Mouse (Mus musculus): ENCODE measurements around the gene Gm13691. TPM values are rescaled to one million over a fixed set of nuclear protein-coding genes. Genes with fewer than 3 reads are reported as not detected.
"Not testable (repeated sequence)": the region's sequence is repeated elsewhere in the genome, so short reads cannot be mapped to it uniquely, and the experiment has no call there.

The Gm13691 gene
- polyA plus RNA-seq (2015; fragmentation: Nextera tagmentation; extraction: Ambion mirVana) = 0.09 TPM in 1 of 2 replicates, not detected in the other

- H3K36me3 ChIP-seq, H3K4me1 ChIP-seq: not testable (repeated sequence)
Observed at GRCm38 (mm10) chr2:83990253-83990652, at the start of gene Gm13691. TSS of gene Gm13691 (plus strand) at chr2:83990553.

GRCm38 (mm10) chr2:83940931-83941361 lies 49.4 kb upstream of the Gm13691 start, which contains the start of gene Zswim2:
TSS of gene Zswim2 (minus strand) at chr2:83941228.
- peak within 1 kb of the TSS; percentile 27; the same call in 1 of the 2 replicates for H3K4me3 ChIP-seq (replicated peaks)
- 1% methylated on average over 20 of the region's 20 CpGs for WGBS
- peak; percentile 66; the same call in 1 of the 2 replicates for ATAC-seq (ENCODE audit: insufficient read depth, low FRiP score, low read depth)

More at GRCm38 (mm10) chr2:83990253-83990652, at the start of gene Gm13691:
- H3K4me3 ChIP-seq (replicated peaks); ATAC-seq (ENCODE audit: insufficient read depth, low FRiP score, low read depth); H3K9me3 ChIP-seq; H3K27me3 ChIP-seq (replicated peaks); H3K9ac ChIP-seq; H3K27ac ChIP-seq; H3K4me2 ChIP-seq: not testable (repeated sequence)
- WGBS = no CpG with 5 or more reads among the region's 6 CpGs

GRCm38 (mm10) chr2:83941378-83941777 lies 49.0 kb upstream of the Gm13691 start:
- Histone ChIP-seq H3K9me3 (no peaks in the 10 kb centered on the region), H3K4me1 (0 out of 2 replicates have a peak, but pooled peaks cover 4% of the 10 kb centered on the region), H3K9ac (no peak overlapping the region), H3K36me3 (no peaks in the 10 kb centered on the region), H3K27me3 (replicated peaks) (no peaks in the 10 kb centered on the region), H3K27ac (no peak overlapping the region), H3K4me3 (replicated peaks) (0 out of 2 replicates have a peak overlapping the region, but pooled peaks have one; percentile 27), H3K4me2 (peak overlapping the region; percentile 48)
- no peak for ATAC-seq (ENCODE audit: insufficient read depth, low FRiP score, low read depth)
- WGBS = 38% methylated on average over 3 of the region's 3 CpGs

More at GRCm38 (mm10) chr2:83940931-83941361, 49.4 kb upstream of the Gm13691 start, which contains the start of gene Zswim2:
- no peaks in the 10 kb centered on the region for H3K27me3 ChIP-seq (replicated peaks)
- H3K9ac ChIP-seq = no peak within 1 kb of the TSS
- H3K4me2 ChIP-seq = peak within 1 kb of the TSS; percentile 48
- no peaks in the 10 kb centered on the region for H3K36me3 ChIP-seq
- H3K9me3 ChIP-seq = no peaks in the 10 kb centered on the region
- no peak within 1 kb of the TSS for H3K27ac ChIP-seq
- H3K4me1 ChIP-seq = 0 out of 2 replicates have a peak, but pooled peaks cover 4% of the 10 kb centered on the region

DNA sequence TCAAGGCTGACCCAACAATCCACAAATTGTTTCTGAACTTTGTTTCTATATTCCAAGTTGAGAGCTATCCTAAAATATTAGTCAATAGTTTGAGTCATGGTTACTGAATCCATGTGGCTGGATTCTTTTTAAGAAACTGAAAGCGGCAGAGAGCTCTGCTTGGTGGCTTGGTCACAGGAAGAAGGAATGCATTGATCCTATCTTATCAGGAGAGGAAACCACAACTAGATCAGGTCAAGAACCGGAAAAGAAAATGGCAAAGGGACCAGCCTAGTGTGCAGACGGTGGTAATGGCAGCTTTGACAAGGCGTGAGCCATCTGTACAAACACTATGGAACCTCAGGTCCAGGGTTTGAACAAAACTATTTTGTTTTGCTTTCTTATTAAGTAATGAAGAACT lies 48.6 kb upstream of the Gm13691 start:
- no peak for ATAC-seq (ENCODE audit: insufficient read depth, low FRiP score, low read depth)

DNA sequence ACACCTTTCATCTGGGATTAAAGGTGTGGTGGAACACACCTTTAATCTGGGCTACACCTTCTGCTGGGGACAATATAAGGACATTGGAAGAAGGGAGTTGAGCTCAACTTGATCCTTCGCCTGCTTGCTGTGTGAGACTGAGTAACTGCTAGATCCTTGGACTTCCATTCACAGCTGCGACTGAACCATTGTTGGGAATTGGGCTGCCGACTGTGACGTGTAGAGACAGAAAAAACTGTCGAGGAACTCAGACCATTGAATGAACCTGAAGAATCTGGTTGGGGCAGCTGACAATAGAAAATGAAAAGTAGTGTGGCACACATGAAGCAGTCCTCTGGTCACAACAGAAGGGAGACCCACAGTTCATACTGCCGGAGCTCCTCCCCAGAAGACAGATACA lies 35.0 kb upstream of the Gm13691 start, which contains the start of gene Gm13698:
Gene Gm13698 (plus strand): TSS at position 301 of the 400 bp plus-strand sequence.
- H3K36me3 ChIP-seq; H3K4me1 ChIP-seq; H3K9ac ChIP-seq; H3K9me3 ChIP-seq; H3K27me3 ChIP-seq (replicated peaks); ATAC-seq (ENCODE audit: insufficient read depth, low FRiP score, low read depth); H3K4me3 ChIP-seq (replicated peaks); H3K27ac ChIP-seq; H3K4me2 ChIP-seq: not testable (repeated sequence)
- no CpG with 5 or more reads among the region's 6 CpGs for WGBS

More for the DNA sequence above, 48.6 kb upstream of the Gm13691 start:
- Histone ChIP-seq H3K4me2 (no peak overlapping the region), H3K4me1 (0 out of 2 replicates have a peak, but pooled peaks cover 4% of the 10 kb centered on the region), H3K36me3 (no peaks in the 10 kb centered on the region), H3K27me3 (replicated peaks) (no peaks in the 10 kb centered on the region), H3K27ac (no peak overlapping the region), H3K9me3 (no peaks in the 10 kb centered on the region), H3K9ac (no peak overlapping the region), H3K4me3 (replicated peaks) (no peak overlapping the region)
- WGBS = 55% methylated on average over 4 of the region's 4 CpGs

- H3K4me1 ChIP-seq; H3K36me3 ChIP-seq; H3K9me3 ChIP-seq; H3K27me3 ChIP-seq (replicated peaks); H3K4me2 ChIP-seq; H3K27ac ChIP-seq; ATAC-seq (ENCODE audit: insufficient read depth, low FRiP score, low read depth); H3K4me3 ChIP-seq (replicated peaks); H3K9ac ChIP-seq: not testable (repeated sequence)
- WGBS = no CpG with 5 or more reads among the region's 6 CpGs
Observed at GRCm38 (mm10) chr2:83961203-83961602, 29.1 kb upstream of the Gm13691 start, which contains the start of gene Gm13693. TSS of gene Gm13693 (plus strand) at chr2:83961503.

- not testable (repeated sequence) for H3K9ac ChIP-seq; H3K36me3 ChIP-seq; H3K27ac ChIP-seq; H3K4me3 ChIP-seq (replicated peaks); H3K4me1 ChIP-seq; H3K4me2 ChIP-seq; ATAC-seq (ENCODE audit: insufficient read depth, low FRiP score, low read depth); H3K27me3 ChIP-seq (replicated peaks); H3K9me3 ChIP-seq
- no CpG with 5 or more reads among the region's 6 CpGs for WGBS
Observed at GRCm38 (mm10) chr2:83967013-83967412, 23.3 kb upstream of the Gm13691 start, which contains the start of gene Gm13695. TSS of gene Gm13695 (plus strand) at chr2:83967313.

DNA sequence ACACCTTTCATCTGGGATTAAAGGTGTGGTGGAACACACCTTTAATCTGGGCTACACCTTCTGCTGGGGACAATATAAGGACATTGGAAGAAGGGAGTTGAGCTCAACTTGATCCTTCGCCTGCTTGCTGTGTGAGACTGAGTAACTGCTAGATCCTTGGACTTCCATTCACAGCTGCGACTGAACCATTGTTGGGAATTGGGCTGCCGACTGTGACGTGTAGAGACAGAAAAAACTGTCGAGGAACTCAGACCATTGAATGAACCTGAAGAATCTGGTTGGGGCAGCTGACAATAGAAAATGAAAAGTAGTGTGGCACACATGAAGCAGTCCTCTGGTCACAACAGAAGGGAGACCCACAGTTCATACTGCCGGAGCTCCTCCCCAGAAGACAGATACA lies 17.5 kb upstream of the Gm13691 start, which contains the start of gene Gm13696:
Gene Gm13696 (plus strand): TSS at position 301 of the 400 bp plus-strand sequence.
- H3K27me3 ChIP-seq (replicated peaks); H3K9ac ChIP-seq; H3K4me2 ChIP-seq; H3K27ac ChIP-seq; H3K9me3 ChIP-seq; ATAC-seq (ENCODE audit: insufficient read depth, low FRiP score, low read depth); H3K4me3 ChIP-seq (replicated peaks); H3K36me3 ChIP-seq; H3K4me1 ChIP-seq: not testable (repeated sequence)
- no CpG with 5 or more reads among the region's 6 CpGs for WGBS

DNA sequence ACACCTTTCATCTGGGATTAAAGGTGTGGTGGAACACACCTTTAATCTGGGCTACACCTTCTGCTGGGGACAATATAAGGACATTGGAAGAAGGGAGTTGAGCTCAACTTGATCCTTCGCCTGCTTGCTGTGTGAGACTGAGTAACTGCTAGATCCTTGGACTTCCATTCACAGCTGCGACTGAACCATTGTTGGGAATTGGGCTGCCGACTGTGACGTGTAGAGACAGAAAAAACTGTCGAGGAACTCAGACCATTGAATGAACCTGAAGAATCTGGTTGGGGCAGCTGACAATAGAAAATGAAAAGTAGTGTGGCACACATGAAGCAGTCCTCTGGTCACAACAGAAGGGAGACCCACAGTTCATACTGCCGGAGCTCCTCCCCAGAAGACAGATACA lies 11.7 kb upstream of the Gm13691 start, which contains the start of gene Gm13694:
Gene Gm13694 (plus strand): TSS at position 301 of the 400 bp plus-strand sequence.
- not testable (repeated sequence) for H3K4me3 ChIP-seq (replicated peaks); H3K9ac ChIP-seq; H3K4me2 ChIP-seq; H3K36me3 ChIP-seq; H3K9me3 ChIP-seq; H3K27me3 ChIP-seq (replicated peaks); H3K27ac ChIP-seq; H3K4me1 ChIP-seq; ATAC-seq (ENCODE audit: insufficient read depth, low FRiP score, low read depth)
- WGBS = no CpG with 5 or more reads among the region's 6 CpGs

- not testable (repeated sequence) for H3K4me1 ChIP-seq; H3K4me2 ChIP-seq; H3K27ac ChIP-seq; H3K36me3 ChIP-seq; H3K9me3 ChIP-seq; H3K9ac ChIP-seq; ATAC-seq (ENCODE audit: insufficient read depth, low FRiP score, low read depth); H3K27me3 ChIP-seq (replicated peaks); H3K4me3 ChIP-seq (replicated peaks)
- WGBS = no CpG with 5 or more reads among the region's 6 CpGs
Observed at GRCm38 (mm10) chr2:83984443-83984842, 5.9 kb upstream of the Gm13691 start, which contains the start of gene Gm13697. TSS of gene Gm13697 (plus strand) at chr2:83984743.

GRCm38 (mm10) chr2:83993639-83994255 lies 3.4 kb downstream of the Gm13691 start:
- not testable (repeated sequence) for H3K4me2 ChIP-seq; H3K4me3 ChIP-seq (replicated peaks); H3K27ac ChIP-seq; H3K27me3 ChIP-seq (replicated peaks); H3K36me3 ChIP-seq; H3K9me3 ChIP-seq; ATAC-seq (ENCODE audit: insufficient read depth, low FRiP score, low read depth); H3K4me1 ChIP-seq; H3K9ac ChIP-seq
- WGBS = 40% methylated on average over 8 of the region's 9 CpGs

GRCm38 (mm10) chr2:83994526-83994925 lies 4.2 kb downstream of the Gm13691 start:
- H3K27me3 ChIP-seq (replicated peaks); H3K36me3 ChIP-seq: not testable (repeated sequence)

More at GRCm38 (mm10) chr2:83994526-83994925, 4.2 kb downstream of the Gm13691 start:
- not testable (repeated sequence) for ATAC-seq (ENCODE audit: insufficient read depth, low FRiP score, low read depth); H3K4me1 ChIP-seq; H3K9ac ChIP-seq; H3K4me3 ChIP-seq (replicated peaks); H3K27ac ChIP-seq; H3K4me2 ChIP-seq; H3K9me3 ChIP-seq
- WGBS = 83% methylated on average over 1 of the region's 3 CpGs
